Mouse (Mus musculus): ENCODE measurements at regions not wholly inside any gene's neighbourhood (a gene's known extent, or its start where the extent isn't known, plus 50 kb on each side); places are given as distances from the start of the nearest gene placed in this dataset.
"Not testable (repeated sequence)": the region's sequence is repeated elsewhere in the genome, so short reads cannot be mapped to it uniquely, and the experiment has no call there.

DNA sequence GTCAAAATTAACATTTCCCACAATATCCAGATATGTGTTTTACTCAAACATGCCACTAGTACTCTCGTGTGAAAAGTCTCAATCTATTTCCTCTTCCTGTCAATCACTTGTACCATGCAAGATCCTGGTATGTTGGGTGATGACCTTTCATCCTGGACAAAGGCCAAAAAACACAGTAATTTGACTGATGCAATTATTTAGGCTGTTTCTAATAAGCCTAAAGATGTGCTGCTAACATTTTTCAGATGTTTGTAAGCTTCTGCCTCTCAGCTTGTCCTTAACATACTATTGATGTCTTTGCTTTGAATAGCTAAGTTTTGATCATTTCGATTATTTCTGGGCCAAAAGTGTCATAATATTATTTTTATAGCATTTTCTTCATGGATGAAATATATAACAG is 418.4 kb upstream of the Arrdc4 start:
- intact Hi-C loops (cut with DNase I): no loop called here
- DNase-seq (ENCODE audit: low spot score in 2 of 2): no peak

DNA sequence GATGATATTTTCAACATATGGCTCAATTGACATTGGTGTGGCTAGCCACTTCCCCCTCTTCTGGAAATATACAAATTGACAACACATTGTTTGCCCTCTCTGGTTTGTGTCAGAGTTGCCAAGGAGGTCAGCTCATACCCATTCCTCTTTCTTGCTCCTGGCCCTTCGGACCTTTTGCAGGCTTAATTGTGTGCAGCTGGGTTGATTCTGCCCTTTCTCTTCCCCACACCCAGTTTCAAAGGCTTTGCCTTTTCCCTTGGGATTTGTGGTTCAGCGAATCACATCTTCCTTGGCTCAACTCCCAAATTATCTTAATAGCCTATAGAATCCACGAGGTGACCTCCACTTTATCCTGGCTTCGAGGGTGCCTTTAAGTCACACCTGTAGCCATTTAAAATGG is 412.9 kb upstream of the Arrdc4 start:
- intact Hi-C loops (cut with DNase I): no loop called here
- no peak for DNase-seq (ENCODE audit: low spot score in 2 of 2)

DNA sequence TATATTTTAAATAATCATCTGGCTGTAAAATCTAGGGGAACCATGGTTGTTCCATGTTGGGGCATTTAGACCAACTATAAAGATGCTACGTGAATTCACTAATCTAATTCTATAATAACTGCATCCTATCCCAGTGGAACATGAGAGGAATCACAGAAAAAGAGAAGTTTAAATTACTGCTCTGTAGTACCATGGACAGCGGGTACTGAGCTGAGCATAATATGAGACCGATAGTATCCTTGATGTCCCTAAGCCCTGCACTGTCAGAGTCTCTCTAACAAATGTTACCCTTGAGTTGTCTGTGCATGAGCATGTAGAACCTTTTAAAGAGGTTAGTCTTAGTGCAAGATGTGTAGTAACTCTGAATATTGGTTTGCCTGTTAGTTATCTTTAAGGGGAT is 393.3 kb upstream of the Arrdc4 start:
- intact Hi-C loops (cut with DNase I): no loop called here

DNA sequence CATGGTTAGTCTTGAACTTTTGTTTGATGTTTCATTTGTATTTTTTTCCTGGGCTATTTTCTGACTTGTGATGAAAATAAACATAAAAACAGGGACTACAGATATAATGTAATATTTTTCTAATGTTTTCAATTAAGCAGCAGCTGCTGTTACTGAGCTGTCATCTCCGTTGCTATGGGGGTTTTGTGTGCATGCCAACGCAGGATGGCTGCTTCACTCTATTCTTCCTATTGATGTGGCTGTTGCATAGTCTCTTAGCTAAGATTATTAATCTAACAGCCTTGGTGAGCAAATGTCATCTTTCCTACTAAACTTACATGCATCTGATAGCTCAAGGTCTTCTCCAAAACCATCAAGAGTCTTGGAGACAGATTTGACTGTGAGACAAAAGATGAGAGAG is 384.4 kb upstream of the Arrdc4 start:
- intact Hi-C loops (cut with DNase I): no loop called here
- DNase-seq (ENCODE audit: low spot score in 2 of 2): peak; percentile 3 to 4

More for the DNA sequence above, 393.3 kb upstream of the Arrdc4 start:
- no peak for DNase-seq (ENCODE audit: low spot score in 2 of 2)

DNA sequence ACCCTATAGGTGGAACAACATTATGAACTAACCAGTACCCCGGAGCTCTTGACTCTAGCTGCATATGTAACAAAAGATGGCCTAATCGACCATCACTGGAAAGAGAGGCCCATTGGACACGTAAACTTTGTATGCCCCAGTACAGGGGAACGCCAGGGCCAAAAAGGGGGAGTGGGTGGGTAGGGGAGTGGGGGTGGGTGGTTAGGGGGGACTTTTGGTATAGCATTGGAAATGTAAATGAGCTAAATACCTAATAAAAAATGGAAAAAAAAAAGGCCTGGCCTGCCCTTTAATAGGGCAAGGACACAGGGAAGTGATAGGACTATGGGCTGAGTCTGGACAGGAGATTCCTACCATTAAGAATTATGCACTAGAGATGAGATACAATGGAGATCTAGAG is 352.7 kb upstream of the Arrdc4 start:
- DNase-seq (ENCODE audit: low spot score in 2 of 2); intact Hi-C loops (cut with DNase I): not testable (repeated sequence)

DNA sequence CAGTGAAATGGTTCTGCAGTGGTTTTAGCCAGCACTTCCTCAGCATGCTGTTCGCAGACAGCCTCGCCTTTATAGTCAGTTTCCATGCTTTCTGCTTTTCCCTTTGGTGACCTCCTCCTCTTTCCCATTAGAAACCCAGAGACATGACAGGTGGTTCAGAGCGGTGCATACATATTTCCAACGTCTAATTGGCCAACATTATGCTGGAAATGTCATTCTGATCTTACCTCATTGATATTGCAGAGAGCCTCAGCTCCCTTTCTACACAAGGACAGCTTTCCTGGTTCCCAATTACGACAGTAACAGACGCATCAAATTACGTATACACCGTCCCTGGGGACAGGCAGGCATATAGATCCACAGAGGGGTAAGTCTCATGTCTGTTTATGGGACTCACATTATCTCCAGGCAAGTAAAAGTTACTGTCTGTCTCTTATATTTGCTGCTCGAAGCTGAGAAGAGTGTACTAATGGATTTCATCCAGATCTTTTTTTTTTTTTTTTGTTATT is 348.6 kb upstream of the Arrdc4 start:
- intact Hi-C loops (cut with DNase I): no loop called here
- no peak for DNase-seq (ENCODE audit: low spot score in 2 of 2)

DNA sequence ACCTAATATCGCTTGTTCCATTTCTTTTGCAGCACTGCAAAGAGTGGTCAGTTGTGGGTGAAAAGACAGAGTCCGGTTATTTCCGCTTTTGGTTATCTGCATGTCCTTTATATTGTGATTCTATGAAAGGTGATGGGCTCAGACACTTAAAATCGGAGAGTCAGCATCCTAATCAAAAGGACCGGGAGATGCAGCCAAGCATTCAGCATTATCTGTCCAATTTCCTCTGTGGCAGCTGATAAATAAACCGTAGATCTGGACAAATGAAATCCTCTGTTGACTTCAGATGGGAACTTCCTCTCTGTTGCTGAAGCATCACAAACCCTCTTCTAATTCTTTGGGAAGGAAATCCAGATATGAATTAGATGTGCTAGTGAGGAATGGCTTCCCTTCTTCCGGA is 325.7 kb upstream of the Arrdc4 start:
- intact Hi-C loops (cut with DNase I): no loop called here
- DNase-seq (ENCODE audit: low spot score in 2 of 2): no peak

DNA sequence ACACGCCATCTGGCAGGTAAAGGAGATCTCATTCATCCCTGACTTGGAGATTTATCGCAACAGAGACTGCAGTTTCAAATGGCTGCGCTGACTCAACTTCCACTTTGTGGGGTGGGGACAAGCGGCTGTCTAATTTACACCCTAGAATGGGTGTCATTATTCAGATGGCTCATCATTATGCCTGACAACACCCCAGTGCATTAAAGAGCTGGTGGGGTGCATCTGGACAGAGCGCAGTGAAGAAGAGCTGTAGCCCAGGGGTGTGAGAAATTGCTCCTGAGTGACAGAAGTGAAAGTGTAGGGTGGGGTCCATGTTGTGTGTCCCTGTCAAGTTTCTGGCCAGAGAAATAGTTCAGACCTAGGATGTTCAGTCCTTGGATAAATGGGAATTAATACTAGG is 314.0 kb upstream of the Arrdc4 start:
- DNase-seq (ENCODE audit: low spot score in 2 of 2): no peak
- intact Hi-C loops (cut with DNase I): no loop called here

DNA sequence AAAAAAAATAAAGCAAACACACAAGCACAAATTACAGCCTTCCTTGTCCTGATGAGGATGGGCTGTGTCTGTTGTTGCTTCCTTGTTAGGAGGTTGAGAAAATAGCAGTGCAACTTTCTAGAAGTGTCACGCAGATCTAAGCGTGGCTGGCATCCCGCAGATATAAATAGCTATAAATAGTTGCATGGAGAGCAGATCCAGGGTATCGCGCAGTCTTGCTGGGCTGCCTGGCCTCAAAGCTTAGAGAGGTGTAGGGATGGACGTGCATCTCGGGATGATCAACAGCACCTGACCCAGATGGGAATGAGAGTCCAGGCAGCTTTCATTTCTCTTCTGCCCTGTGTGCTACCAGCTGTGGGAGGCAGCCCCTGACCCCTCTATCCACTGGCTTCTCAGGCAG is 313.5 kb upstream of the Arrdc4 start:
- DNase-seq (ENCODE audit: low spot score in 2 of 2): no peak
- intact Hi-C loops (cut with DNase I): no loop called here

DNA sequence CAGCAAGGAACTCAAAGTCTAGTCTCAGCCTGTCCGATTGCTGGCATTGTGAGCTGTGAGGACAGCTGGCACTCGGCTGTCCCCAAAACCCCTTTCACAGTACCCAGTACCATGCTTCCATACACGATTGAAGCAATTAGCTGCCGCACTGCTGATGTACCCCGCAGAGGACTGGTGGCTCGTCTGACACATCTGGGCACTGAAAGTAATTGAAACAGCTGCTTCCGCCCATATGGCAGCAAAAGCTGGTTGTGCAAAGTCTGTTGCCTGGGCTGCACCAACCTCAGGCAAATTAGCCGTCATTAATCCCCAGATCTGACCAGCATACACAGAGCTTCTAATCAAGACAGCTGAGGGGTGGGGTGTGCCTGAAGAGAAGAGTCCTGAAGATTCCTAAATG is 313.1 kb upstream of the Arrdc4 start:
- peak; percentile 11 to 15 for DNase-seq (ENCODE audit: low spot score in 2 of 2)
- intact Hi-C loops (cut with DNase I): no loop called here

DNA sequence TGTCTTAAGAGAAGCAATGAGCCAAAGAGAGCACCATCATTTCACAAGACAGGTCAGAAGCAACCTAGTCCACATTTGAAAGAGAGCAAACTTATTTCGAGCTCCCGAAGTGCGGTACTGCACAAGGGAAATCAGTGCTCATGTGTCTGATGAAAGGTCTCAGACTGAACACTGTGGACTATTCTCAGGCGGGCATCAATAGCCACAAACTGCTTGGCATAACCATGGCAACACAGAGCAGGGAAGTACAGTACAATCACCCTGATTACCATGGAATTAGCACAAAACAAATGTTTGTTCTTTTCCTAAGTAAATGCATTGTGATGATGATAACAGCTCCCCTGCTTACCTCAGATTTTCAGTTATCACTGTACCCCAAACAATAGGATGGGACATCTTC is 312.2 kb upstream of the Arrdc4 start:
- intact Hi-C loops (cut with DNase I): no loop called here

DNA sequence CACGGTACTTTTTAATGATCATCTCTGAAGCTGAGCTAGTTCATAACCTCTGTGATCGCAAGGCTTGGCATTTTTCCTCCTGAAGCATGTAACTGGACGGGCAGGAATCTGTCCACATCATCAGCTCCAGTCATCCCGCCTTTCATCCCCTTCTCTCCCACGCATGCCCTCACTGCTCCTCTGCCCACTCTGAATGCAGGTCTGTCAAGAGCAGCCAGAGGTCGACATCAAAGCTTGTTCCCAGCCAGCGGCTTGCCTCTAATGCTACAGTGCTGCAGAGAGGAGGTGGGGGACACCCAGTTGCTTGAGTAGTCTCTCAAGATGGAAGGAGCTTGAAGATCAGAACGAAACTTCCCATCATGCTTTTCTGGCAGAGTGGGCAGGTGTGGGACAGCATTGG is 267.5 kb upstream of the Arrdc4 start:
- intact Hi-C loops (cut with DNase I): no loop called here
- DNase-seq (ENCODE audit: low spot score in 2 of 2): no peak

More for the DNA sequence above, 312.2 kb upstream of the Arrdc4 start:
- peak in 1 of 2 experiments; percentile 6 for DNase-seq (ENCODE audit: low spot score in 2 of 2)

DNA sequence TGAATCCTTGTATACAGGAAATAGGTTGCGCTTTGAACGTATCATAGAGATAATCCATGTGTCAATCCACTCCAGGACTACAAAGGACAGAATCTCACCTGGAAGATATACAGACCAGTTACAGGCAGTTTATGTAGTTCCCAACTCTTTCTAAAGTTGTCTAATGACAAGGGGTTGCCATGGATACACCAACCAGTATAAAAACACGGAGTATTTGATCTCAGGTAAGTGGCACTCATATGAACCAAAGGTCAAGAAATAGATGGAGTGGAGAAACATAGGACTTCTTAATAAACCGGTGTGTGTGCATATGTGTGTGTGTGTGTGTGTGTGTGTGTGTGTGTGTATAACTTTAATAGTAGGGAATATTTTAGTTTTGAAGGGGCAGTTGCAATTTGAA is 266.0 kb upstream of the Arrdc4 start:
- no peak for DNase-seq (ENCODE audit: low spot score in 2 of 2)
- intact Hi-C loops (cut with DNase I): no loop called here

DNA sequence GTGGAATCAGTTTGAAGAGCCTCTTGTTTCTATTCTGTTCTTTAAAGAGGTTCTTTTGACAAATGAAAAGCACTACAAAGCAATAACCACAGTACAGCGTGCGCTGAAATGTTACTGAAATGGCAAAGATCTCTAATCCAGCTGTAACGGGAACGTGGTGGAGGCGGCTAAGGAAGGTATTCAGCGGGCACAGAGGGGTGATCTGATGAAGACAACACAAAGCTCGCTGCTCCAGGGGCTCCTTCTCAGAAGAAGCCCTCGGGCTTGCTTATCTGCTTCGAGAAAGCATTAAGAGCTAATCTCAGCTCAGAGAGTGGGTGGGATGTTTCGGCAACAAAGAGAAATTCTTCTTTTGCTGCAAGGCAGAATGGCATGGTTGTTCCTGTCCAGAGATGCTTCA is 258.2 kb upstream of the Arrdc4 start:
- intact Hi-C loops (cut with DNase I): no loop called here
- no peak for DNase-seq (ENCODE audit: low spot score in 2 of 2)

DNA sequence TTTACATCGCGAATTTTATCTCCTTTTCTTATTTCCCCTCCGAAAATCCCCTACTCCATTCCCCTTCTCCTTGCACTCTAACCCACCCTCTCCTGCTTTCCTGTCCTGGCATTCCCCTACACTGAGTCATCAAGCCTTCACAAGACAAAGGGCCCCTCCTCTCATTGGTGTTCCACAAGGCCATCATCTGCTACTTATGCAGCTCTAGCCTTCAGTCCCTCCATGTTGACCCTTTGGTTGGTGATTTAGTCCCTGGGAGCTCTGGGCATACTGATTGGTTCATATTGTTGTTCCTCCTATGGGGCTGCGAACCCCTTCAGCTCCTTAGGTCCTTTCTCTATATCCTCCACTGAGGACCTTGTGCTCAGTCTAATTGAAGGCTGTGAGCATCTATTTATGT is 239.0 kb upstream of the Arrdc4 start:
- DNase-seq (ENCODE audit: low spot score in 2 of 2): no peak
- intact Hi-C loops (cut with DNase I): no loop called here

DNA sequence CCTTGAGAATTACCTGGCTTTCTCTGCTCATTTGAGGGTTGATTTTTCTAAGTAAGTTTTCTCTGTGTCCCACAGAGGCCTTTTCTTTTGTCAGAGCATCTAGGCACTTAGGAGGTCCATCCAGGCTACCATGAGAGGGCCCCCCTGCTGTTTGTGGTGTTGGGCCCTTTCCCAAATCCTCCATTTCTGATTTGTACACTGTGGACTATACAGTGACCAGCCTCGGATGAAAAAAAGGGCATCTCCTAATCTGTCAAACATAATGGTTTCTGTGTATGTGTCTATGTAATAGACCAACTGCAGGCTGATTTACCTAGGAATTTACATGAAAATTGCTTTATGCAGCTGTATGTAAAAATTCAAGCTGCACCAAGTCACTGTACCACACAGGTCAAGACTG is 234.9 kb upstream of the Arrdc4 start:
- intact Hi-C loops (cut with DNase I): no loop called here
- no peak for DNase-seq (ENCODE audit: low spot score in 2 of 2)

DNA sequence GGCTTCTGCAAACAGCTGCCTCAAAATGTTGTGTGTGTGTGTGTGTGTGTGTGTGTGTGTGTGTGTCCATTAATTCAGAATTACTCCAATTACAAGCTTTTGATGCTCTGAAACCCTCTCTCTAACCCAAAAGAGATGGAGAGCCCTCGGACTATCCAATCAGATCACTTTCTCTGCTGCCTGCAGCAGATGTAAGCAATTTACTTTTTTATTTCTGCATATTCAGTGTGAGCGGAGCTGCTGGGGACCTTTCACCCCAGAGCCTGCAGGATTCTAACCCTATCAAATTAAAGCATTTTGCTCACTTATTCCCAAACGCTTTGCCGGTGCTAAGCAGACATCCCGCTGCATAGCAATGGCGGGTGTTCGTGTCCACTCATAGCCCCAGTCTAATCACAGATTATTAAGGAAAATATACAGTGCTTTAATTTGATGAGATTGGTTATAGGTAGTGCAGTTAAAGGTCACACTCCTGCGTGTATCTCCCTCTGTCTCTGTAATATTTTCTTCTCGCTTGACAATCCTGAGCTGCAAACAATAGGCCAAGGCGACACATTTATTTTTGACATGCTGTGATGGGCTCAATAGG is 234.0 kb upstream of the Arrdc4 start:
- no peak for DNase-seq (ENCODE audit: low spot score in 2 of 2)
- intact Hi-C loops (cut with DNase I): no loop called here

DNA sequence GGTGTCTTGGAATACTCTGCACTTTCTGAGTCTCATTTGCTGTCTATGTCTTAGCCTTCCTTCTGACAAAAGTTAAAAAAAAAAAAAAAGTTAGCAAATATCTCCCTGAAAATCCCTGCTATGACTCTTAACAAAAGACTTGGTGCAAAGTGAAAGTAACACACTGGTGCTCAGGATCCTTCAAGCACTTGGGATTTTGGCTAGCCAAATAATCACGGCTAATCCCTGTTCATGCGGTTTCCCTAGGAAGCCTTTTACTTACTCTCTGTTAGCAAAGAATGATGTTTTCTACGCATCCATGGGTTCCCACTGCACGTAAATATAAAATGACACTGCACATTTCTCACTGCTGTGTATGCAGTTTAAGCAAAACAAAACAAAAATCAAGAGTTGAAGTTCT is 229.5 kb upstream of the Arrdc4 start:
- intact Hi-C loops (cut with DNase I): loop anchor here (5.0 to 10.0 kb wide), 3 partner anchors 516 to 1359 kb away; no protein-coding TSS in a partner anchor
- DNase-seq (ENCODE audit: low spot score in 2 of 2): no peak

DNA sequence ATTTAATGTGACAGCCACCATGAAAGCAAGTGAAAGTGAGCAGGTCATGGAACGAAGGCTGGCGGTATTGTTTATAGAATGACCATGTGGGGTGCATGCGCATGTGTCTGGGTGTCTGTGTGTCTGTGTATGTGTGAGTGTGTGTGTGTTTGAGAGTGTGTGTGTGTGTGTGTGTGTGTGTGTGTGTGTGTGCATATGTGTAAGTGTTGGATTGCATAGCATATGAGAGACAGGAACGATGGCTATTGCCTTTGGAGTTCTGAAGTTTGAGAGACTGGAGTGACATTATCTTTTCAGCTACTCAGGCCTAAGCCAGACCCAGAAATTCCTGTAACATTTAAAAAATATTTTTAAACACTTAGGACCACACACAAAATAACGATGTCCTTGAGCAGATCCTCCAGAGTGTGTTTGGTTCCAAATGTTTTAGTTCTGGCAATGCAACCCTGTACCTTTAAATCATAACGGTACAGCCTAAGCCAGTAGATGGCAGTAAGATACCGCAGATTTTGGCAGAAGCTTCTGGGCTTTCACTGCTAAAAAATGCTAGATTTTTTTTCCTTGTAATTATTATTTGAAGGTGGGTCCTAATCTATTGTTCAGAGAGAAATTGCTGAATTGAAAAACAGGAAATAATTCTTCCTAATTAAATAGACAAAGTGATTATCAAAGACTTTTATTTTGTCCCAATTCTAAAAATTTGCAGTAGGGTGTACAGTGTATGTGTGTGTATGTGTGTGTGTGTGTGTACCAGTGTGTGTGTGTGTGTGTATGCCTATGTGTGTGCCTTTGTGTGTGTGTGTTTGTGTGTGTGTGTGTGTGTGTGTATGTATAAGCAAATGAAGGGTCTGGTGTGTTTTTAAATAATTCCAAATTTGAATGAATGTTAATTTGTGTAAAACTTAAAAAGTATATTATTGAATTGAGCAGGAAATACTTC is 228.0 kb upstream of the Arrdc4 start:
- peak; percentile 63 to 70 for DNase-seq (ENCODE audit: low spot score in 2 of 2)
- intact Hi-C loops (cut with DNase I): loop anchor here (5.0 to 10.0 kb wide), 3 partner anchors 518 to 1360 kb away; no protein-coding TSS in a partner anchor

DNA sequence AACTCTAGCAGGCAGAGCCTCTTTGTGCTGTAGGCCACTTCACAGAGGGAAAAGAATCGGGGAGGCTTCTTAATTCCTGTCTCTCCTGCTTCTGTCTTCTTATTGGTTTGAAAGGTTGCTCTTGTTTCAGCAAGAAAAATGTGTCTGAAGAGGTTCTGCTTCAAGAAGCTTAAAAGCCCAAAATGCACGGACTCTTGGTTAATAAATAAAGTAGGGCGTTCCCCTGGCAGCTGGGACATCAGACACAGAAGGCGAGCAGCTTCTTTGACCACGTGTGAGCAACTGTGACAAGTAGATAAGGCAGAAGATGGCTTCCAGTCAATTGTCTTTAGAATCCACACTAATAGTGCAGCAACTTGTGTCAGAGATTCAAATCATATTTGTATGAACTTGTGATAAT is 226.9 kb upstream of the Arrdc4 start:
- no peak for DNase-seq (ENCODE audit: low spot score in 2 of 2)
- intact Hi-C loops (cut with DNase I): loop anchor here (5.0 to 10.0 kb wide), 3 partner anchors 519 to 1361 kb away; no protein-coding TSS in a partner anchor

DNA sequence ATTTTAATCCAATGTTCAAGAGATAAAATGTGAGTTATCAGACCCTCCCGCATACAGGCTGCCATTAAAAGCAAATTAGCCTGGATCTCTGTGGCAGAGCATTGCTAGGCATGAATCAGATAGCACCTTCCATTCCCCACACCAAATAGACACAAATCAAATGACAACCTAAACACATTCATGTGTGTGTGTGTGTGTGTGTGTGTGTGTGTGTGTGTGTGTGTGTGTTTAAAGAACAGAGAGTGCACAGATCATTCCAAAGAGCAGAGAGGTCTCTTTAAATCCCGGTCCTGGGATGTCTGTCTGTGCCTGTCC is 226.5 kb upstream of the Arrdc4 start:
- intact Hi-C loops (cut with DNase I): loop anchor here (5.0 to 10.0 kb wide), 3 partner anchors 519 to 1362 kb away; no protein-coding TSS in a partner anchor
- DNase-seq (ENCODE audit: low spot score in 2 of 2): no peak

All from left cerebral cortex, postnatal 14 days (tissue).